Mouse (Mus musculus) liver, embryonic 11.5 days (tissue): Measurements from ENCODE around the gene Cwc22. TPM values are rescaled to one million over a fixed set of nuclear protein-coding genes. Genes with fewer than 3 reads are reported as not detected.
"Not testable (repeated sequence)": the region's sequence is repeated elsewhere in the genome, so short reads cannot be mapped to it uniquely, and the experiment has no call there.

Experiments used
- ATAC-seq: fragments of 200-750 bp; cut with Nextera tagmentation; replicated peaks from 2 replicates; pipeline ENCODE4 v1.8.0; 2017; ENCODE audit warnings: moderate number of reproducible peaks, mild to moderate bottlenecking, moderate TSS enrichment, moderate library complexity; ENCODE audit not compliant: low FRiP score
- DNase-seq: peaks from one replicate; pipeline ENCODE4 v3.0.0-alpha.2; 2017; ENCODE audit warnings: low spot score
- H3K27ac ChIP-seq: fragments of 300-500 bp; sonication (generic); 2 replicates; pipeline ENCODE4 v1.5.1; 2014; ENCODE audit warnings: mild to moderate bottlenecking, low read depth, low read length, control low read depth
- H3K27me3 ChIP-seq: fragments of 300-500 bp; sonication (generic); replicated peaks from 2 replicates; pipeline ENCODE4 v1.6.1; 2014; ENCODE audit warnings: low read length, mixed read lengths; ENCODE audit not compliant: control insufficient read depth, insufficient read depth
- H3K36me3 ChIP-seq: fragments of 300-500 bp; sonication (generic); 2 replicates; pipeline ENCODE4 v1.6.1; 2014; ENCODE audit warnings: mild to moderate bottlenecking, low read length, moderate library complexity, mixed read lengths; ENCODE audit not compliant: control insufficient read depth, insufficient read depth
- H3K4me1 ChIP-seq: fragments of 300-500 bp; sonication (generic); replicated peaks from 2 replicates; pipeline ENCODE4 v1.6.1; 2014; ENCODE audit warnings: low read length, mixed read lengths; ENCODE audit not compliant: control insufficient read depth, insufficient read depth
- H3K4me2 ChIP-seq: fragments of 300-500 bp; sonication (generic); 2 replicates; pipeline ENCODE4 v1.6.1; 2014; ENCODE audit warnings: mild to moderate bottlenecking, control low read depth, moderate library complexity
- H3K4me3 ChIP-seq: fragments of 300-500 bp; sonication (generic); 2 replicates; pipeline ENCODE4 v1.5.1; 2014; ENCODE audit warnings: low read depth, low read length, control low read depth
- H3K9ac ChIP-seq: fragments of 300-500 bp; sonication (generic); 2 replicates; pipeline ENCODE4 v1.6.1; 2014; ENCODE audit warnings: low read depth, low read length, control low read depth
- H3K9me3 ChIP-seq: fragments of 300-500 bp; sonication (generic); 2 replicates; pipeline ENCODE4 v1.6.1; 2016; ENCODE audit warnings: low read length, inconsistent platforms, mixed read lengths; ENCODE audit not compliant: control insufficient read depth
- WGBS: fragments of 180-500 bp; shearing (Covaris S2); extraction: QIAGEN DNeasy Blood & Tissue Kit; methylation state at CpG from one replicate; pipeline ENCODE4 v1.1.7; 2014; 5-methylcytosine and 5-hydroxymethylcytosine counted together
- polyA plus RNA-seq: library from polyadenylated mRNA; unstranded; fragments of >200 nt; fragmentation: Nextera tagmentation; extraction: Ambion mirVana; gene quantifications from 2 replicates; pipeline ENCODE4 v1.2.1, GENCODE M21; 2014

The Cwc22 gene
- polyA plus RNA-seq, 1 experiment from 2014 or later, result 35.1 TPM

DNA sequence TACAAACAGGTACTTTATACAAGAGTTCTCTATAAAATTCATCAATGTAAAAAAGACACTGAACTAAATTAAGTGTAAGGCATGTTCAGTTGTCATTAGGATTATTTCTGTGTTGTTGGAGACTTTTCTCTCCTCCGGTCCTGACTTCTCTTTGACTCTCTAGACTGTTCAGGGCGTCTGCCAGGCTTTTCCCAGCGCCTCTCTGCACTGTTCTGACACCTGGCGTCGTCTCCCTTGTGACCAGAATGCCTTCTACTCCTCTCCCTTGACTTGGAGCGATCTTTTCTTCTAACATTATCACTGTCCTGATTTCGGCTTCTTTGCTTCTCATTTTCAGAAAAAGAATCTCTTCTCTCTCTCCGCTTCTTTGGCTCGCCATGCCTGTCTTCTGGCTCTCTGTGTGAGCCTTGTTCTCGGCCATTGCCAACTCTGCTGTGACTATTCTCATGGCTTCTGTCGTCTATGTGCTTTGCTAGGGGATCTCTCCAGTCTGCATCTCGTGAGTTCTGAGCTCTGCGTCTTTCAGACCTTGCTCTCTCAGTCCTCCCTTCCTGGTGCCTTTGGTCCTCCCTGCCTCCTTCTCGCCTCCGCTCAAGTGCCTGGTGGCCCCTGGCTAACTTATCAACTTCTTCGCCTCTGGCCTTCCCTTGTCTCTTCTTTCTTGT is 50.1 kb downstream of the Cwc22 start:
- peaks cover 14% of the 10 kb centered on the region; the same call in 1 of the 2 replicates for H3K36me3 ChIP-seq
- WGBS, result 91% methylated on average over 16 of the region's 16 CpGs
- not testable (repeated sequence) for ATAC-seq

GRCm38 (mm10) chr2:77894896-77895295 is 51.3 kb downstream of the Cwc22 start:
- H3K4me3 ChIP-seq, result no peak overlapping the region
- H3K4me1 ChIP-seq, result no peaks in the 10 kb centered on the region
- H3K4me2 ChIP-seq, result no peak overlapping the region
- ATAC-seq (no peak), DNase-seq (no peak)
- no peaks in the 10 kb centered on the region for H3K9me3 ChIP-seq
- H3K36me3 ChIP-seq, result peaks cover 14% of the 10 kb centered on the region; the same call in 1 of the 2 replicates
- no peak overlapping the region for H3K27ac ChIP-seq
- no peak overlapping the region for H3K9ac ChIP-seq
- WGBS, result 91% methylated on average over 8 of the region's 8 CpGs
- H3K27me3 ChIP-seq, result no peaks in the 10 kb centered on the region

More for the DNA sequence above, 50.1 kb downstream of the Cwc22 start:
- H3K4me1 ChIP-seq, H3K9me3 ChIP-seq, DNase-seq, H3K9ac ChIP-seq, H3K4me2 ChIP-seq, H3K27me3 ChIP-seq, H3K27ac ChIP-seq, H3K4me3 ChIP-seq: not testable (repeated sequence)

GRCm38 (mm10) chr2:77893505-77893904 is 52.7 kb downstream of the Cwc22 start:
- Histone ChIP-seq H3K9me3 (no peaks in the 10 kb centered on the region), H3K27me3 (no peaks in the 10 kb centered on the region), H3K4me3 (no peak overlapping the region), H3K36me3 (peaks cover 9% of the 10 kb centered on the region; the same call in 1 of the 2 replicates), H3K4me1 (no peaks in the 10 kb centered on the region), H3K9ac (no peak overlapping the region), H3K27ac (no peak overlapping the region), H3K4me2 (no peak overlapping the region)
- ATAC-seq (no peak), DNase-seq (no peak)
- WGBS, result 93% methylated on average over 8 of the region's 8 CpGs

DNA sequence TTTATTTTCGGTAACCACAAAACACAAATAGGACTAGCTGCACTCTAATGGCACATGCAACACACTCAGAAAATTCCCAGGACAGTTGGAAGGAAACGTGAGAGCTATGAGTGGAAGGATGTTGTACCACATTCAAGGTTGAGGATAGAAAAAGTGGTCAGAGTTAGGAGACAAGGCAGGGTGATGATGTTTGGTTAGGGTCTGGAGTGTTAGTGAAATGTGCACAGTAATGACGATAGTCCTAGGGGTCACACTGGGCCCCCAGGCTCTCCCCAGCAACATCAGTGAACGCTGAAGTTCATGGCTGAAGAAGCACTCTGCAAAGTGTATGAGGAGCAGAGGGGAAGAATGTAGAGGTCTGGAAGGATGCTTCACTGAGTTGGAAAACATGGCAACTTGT is 53.6 kb downstream of the Cwc22 start:
- ATAC-seq, result no peak
- WGBS, result 90% methylated on average over 4 of the region's 4 CpGs
- H3K36me3 ChIP-seq, result peaks cover 9% of the 10 kb centered on the region; the same call in 1 of the 2 replicates

DNA sequence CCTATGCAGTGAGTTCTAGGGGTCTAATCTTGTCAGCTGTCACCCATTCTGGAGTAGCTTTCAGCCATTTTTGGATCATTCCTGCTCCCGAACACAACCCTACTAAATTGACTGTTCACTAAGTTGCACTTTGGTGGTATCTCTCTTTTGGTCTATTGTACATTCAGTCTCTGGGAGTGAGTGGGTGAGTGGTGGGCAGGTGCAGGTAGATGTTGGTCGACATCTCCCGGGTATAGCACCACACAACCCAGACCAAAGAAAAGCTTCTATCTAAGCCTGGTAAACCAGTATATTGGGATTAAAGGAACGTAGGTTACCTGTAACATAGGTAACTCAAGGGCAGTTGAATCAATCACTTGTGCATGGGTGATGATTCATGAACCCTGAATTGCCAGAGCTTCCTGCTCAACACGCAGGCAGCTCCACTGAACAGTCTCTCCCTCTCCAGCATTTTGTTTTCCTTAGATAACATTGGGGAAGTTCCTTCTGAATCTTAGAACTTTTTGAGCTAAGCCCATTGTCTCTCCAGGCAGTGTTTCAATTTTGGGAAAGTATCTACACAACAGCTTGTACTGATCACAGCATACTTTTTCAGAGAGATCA is 55.2 kb downstream of the Cwc22 start:
- no peak overlapping the region for H3K27ac ChIP-seq
- H3K9me3 ChIP-seq, result no peaks in the 10 kb centered on the region
- no peak for ATAC-seq
- no peak for DNase-seq
- peaks cover 9% of the 10 kb centered on the region; the same call in 1 of the 2 replicates for H3K36me3 ChIP-seq
- H3K4me1 ChIP-seq, result no peaks in the 10 kb centered on the region
- no peak overlapping the region for H3K4me3 ChIP-seq
- no peaks in the 10 kb centered on the region for H3K27me3 ChIP-seq
- no peak overlapping the region for H3K9ac ChIP-seq
- WGBS, result 93% methylated on average over 5 of the region's 5 CpGs
- H3K4me2 ChIP-seq, result no peak overlapping the region

More for the DNA sequence above, 53.6 kb downstream of the Cwc22 start:
- H3K4me2 ChIP-seq, result no peak overlapping the region
- H3K4me3 ChIP-seq, result no peak overlapping the region
- H3K27ac ChIP-seq, result no peak overlapping the region
- no peak overlapping the region for H3K9ac ChIP-seq
- H3K27me3 ChIP-seq, result no peaks in the 10 kb centered on the region
- H3K9me3 ChIP-seq, result no peaks in the 10 kb centered on the region
- no peak for DNase-seq
- H3K4me1 ChIP-seq, result no peaks in the 10 kb centered on the region

DNA sequence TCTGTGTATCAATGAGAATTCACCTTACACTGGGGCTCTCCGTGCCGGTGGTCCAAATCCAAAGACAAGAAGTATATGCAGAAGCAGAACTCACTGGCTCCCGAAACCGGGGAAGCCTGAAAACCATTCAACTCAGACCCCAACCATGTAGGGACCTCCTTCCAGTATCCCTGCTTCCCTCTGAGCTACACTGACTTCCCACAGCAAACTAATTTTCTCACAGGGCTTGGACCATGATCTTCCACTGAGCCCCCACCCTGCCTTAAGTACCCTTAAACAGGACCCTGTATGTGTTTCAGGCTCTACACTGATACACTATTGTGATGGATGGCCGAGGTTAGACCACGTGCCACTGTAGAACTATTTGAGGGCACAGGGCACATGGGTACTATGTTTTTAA is 56.2 kb downstream of the Cwc22 start:
- H3K9me3 ChIP-seq, result no peaks in the 10 kb centered on the region
- H3K4me1 ChIP-seq, result no peaks in the 10 kb centered on the region
- no peak overlapping the region for H3K27ac ChIP-seq
- peaks cover 8% of the 10 kb centered on the region; the same call in 1 of the 2 replicates for H3K36me3 ChIP-seq
- H3K9ac ChIP-seq, result no peak overlapping the region
- no peak overlapping the region for H3K4me2 ChIP-seq
- ATAC-seq (no peak), DNase-seq (no peak)
- no peak overlapping the region for H3K4me3 ChIP-seq
- WGBS, result 92% methylated on average over 6 of the region's 6 CpGs
- no peaks in the 10 kb centered on the region for H3K27me3 ChIP-seq

GRCm38 (mm10) chr2:77889401-77889800 is 56.8 kb downstream of the Cwc22 start:
- no peaks in the 10 kb centered on the region for H3K4me1 ChIP-seq
- no peaks in the 10 kb centered on the region for H3K9me3 ChIP-seq
- H3K4me2 ChIP-seq, result no peak overlapping the region
- H3K9ac ChIP-seq, result no peak overlapping the region
- no peak overlapping the region for H3K4me3 ChIP-seq
- no peaks in the 10 kb centered on the region for H3K27me3 ChIP-seq
- WGBS, result 88% methylated on average over 5 of the region's 5 CpGs
- DNase-seq (no peak), ATAC-seq (no peak)
- peaks cover 3% of the 10 kb centered on the region; the same call in 1 of the 2 replicates for H3K36me3 ChIP-seq
- no peak overlapping the region for H3K27ac ChIP-seq

DNA sequence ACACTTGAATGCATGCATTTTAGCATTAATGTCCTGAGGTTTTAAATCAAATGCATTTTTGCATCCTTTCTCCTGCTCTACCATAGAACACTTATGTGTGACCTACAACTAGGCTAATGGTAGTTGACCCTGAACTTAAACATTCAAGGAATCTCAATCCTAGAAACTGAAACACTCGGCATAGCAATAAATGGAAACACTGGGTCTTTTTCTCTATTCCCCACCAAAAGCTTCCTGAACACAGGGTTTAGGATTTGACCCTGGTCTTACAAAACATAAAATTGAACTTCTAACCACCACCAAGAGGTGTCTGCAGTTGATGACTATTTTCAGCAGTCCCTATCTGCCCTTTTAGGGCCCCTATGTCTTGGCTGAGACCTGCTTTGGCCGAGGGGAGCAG is 57.3 kb downstream of the Cwc22 start:
- whole genome bisulfite sequencing, result 77% methylated on average over 2 of the region's 2 CpGs
- DNase-seq, result no peak

DNA sequence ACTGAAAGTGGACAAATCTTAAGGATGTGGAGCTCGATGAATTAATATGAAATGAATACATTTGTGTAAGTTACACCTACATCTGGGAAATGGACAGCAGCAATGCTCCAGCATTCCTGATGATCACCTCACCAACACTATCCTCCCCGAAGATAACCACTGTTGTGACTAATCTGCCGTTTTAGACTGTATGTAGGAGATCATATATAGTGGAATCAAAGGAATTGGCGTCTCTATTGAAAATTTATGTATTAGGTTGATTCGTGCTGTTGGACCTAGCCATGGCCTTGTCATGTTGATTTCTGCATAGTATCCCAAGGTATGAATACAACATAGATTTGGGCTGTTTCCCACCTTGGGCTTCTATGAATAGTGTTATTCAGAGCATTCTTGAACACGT is 58.1 kb downstream of the Cwc22 start:
- Histone ChIP-seq H3K27ac (no peak overlapping the region), H3K4me3 (no peak overlapping the region), H3K36me3 (no peaks in the 10 kb centered on the region; the same call in 1 of the 2 replicates), H3K27me3 (no peaks in the 10 kb centered on the region), H3K4me2 (no peak overlapping the region), H3K9ac (no peak overlapping the region), H3K9me3 (no peaks in the 10 kb centered on the region), H3K4me1 (no peaks in the 10 kb centered on the region)
- no peak for ATAC-seq
- WGBS, result 88% methylated on average over 6 of the region's 6 CpGs
- no peak for DNase-seq

More for the DNA sequence above, 57.3 kb downstream of the Cwc22 start:
- no peaks in the 10 kb centered on the region; the same call in 1 of the 2 replicates for H3K36me3 ChIP-seq
- no peak overlapping the region for H3K27ac ChIP-seq
- H3K4me3 ChIP-seq, result no peak overlapping the region
- H3K9me3 ChIP-seq, result no peaks in the 10 kb centered on the region
- no peak overlapping the region for H3K4me2 ChIP-seq
- ATAC-seq, result no peak
- H3K9ac ChIP-seq, result no peak overlapping the region
- H3K4me1 ChIP-seq, result no peaks in the 10 kb centered on the region
- no peaks in the 10 kb centered on the region for H3K27me3 ChIP-seq
